Mouse (Mus musculus) megakaryocyte, embryonic 14.5 days (primary cell): ENCODE results near the gene Pth2. TPM values are rescaled to one million over a fixed set of nuclear protein-coding genes. Genes with fewer than 3 reads are reported as not detected.

ENCODE experiments used
- H3K27me3 ChIP-seq: replicated peaks from 2 replicates; pipeline ENCODE3; 2012; ENCODE audit warnings: inconsistent platforms
- H3K36me3 ChIP-seq: replicated peaks from 2 replicates; pipeline ENCODE3; 2012; ENCODE audit warnings: low read length, inconsistent platforms, mixed read lengths
- H3K4me1 ChIP-seq: 2 replicates; pipeline ENCODE4 v1.6.1; 2012; ENCODE audit warnings: inconsistent platforms
- H3K4me3 ChIP-seq: replicated peaks from 2 replicates; pipeline ENCODE3; 2012; ENCODE audit warnings: moderate library complexity, mild to moderate bottlenecking, inconsistent platforms
- H3K9me3 ChIP-seq: 2 replicates; pipeline ENCODE4 v1.6.1; 2012; ENCODE audit warnings: inconsistent platforms
- FLI1 ChIP-seq: IDR thresholded peaks from 2 replicates; pipeline ENCODE4 v1.6.1; 2012; ENCODE audit warnings: low read length, inconsistent platforms, mixed read lengths
- GATA1 ChIP-seq: IDR thresholded peaks from 3 replicates; pipeline ENCODE4 v1.6.1; 2012; ENCODE audit warnings: mixed read lengths, low read length, inconsistent platforms, borderline replicate concordance
- polyA plus RNA-seq: library from polyadenylated mRNA; stranded (reverse); fragments of >175 nt; gene quantifications from 2 replicates; pipeline ENCODE4 v1.2.3, GENCODE M21; 2012; ENCODE audit warnings: low replicate concordance; ENCODE audit not compliant: insufficient read depth

The Pth2 gene
- polyA plus RNA-seq, 1 experiment = not detected

DNA sequence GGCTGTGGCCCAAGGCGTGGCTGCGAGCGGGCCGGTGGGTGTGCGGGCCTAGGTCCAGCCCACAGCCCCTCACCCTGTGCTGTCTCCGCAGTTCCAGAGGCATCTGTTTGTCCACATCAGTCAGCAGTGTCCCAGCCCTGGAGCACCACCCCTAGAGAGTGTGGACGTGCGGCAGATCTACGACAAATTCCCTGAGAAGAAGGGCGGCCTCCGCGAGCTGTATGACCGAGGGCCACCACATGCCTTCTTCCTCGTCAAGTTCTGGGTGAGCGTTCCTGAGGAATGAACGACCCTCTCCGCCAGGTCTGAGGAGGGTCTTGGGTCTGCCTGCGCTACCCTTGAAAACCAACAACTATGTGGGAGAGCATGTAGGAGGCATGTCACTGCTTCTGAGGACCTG lies 47.8 kb downstream of the Pth2 start:
- TF ChIP-seq GATA1 (no peak), FLI1 (no peak)
- Histone ChIP-seq H3K27me3 (peaks cover 32% of the 10 kb centered on the region), H3K9me3 (no peaks in the 10 kb centered on the region), H3K36me3 (peaks cover 24% of the 10 kb centered on the region), H3K4me3 (no peak overlapping the region), H3K4me1 (peaks cover 25% of the 10 kb centered on the region)

DNA sequence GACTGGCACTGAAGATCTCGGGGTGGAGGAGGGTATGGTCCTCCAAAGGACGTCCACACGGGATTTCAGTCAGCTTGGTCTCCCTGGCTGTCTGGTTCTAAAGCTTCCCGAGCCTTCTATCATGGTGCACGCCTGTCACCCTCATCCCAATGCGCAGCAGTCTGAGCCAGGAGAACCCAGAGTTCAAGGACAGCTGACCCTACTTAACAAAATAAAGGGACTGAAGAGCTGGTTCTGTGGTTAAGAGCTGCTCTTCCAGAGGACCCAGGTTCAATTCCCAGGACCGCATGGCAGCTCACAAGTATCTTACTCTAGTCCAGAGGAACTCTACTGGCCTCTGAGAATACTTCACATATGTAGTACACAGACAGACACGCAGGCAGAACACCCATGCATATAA lies 48.3 kb downstream of the Pth2 start:
- Histone ChIP-seq H3K9me3 (no peaks in the 10 kb centered on the region), H3K27me3 (peaks cover 31% of the 10 kb centered on the region), H3K4me3 (no peak overlapping the region), H3K36me3 (peaks cover 29% of the 10 kb centered on the region), H3K4me1 (peaks cover 28% of the 10 kb centered on the region)
- TF ChIP-seq FLI1 (no peak), GATA1 (no peak)

GRCm38 (mm10) chr7:45229459-45230203 lies 48.8 kb downstream of the Pth2 start:
- Histone ChIP-seq H3K27me3 (peaks cover 29% of the 10 kb centered on the region), H3K4me3 (no peak overlapping the region), H3K9me3 (no peaks in the 10 kb centered on the region), H3K36me3 (peaks cover 35% of the 10 kb centered on the region), H3K4me1 (peaks cover 34% of the 10 kb centered on the region)
- TF ChIP-seq FLI1 = no peak
- no peak for TF ChIP-seq GATA1

- H3K4me1 ChIP-seq = peaks cover 49% of the 10 kb centered on the region
- H3K4me3 ChIP-seq = no peak overlapping the region
- H3K36me3 ChIP-seq = peaks cover 50% of the 10 kb centered on the region
- H3K27me3 ChIP-seq = peaks cover 19% of the 10 kb centered on the region
- no peaks in the 10 kb centered on the region for H3K9me3 ChIP-seq
- TF ChIP-seq GATA1 (no peak), FLI1 (no peak)
Observed at GRCm38 (mm10) chr7:45231192-45231591, 50.4 kb downstream of the Pth2 start.

Other genes with a start within 250 kb of the Pth2 start
- gene Tsks, start 237.8 kb upstream of the Pth2 start, polyA plus RNA-seq = 0.62 TPM in 1 of 2 replicates, not detected in the other
- 0.82 TPM in 1 of 2 replicates, not detected in the other for gene Cpt1c, start 206.1 kb upstream of the Pth2 start, polyA plus RNA-seq
- gene Prmt1, start 194.4 kb upstream of the Pth2 start, polyA plus RNA-seq = 7.0 and 74.9 TPM in 2 replicates
- 44.2 and 87.0 TPM in 2 replicates for gene Irf3, start 183.3 kb upstream of the Pth2 start, polyA plus RNA-seq
- gene Bcl2l12, start 182.3 kb upstream of the Pth2 start, polyA plus RNA-seq = 44.7 and 73.7 TPM in 2 replicates
- 219 and 387 TPM in 2 replicates for gene Scaf1, start 164.6 kb upstream of the Pth2 start, polyA plus RNA-seq
- gene Rras, start 163.0 kb upstream of the Pth2 start, polyA plus RNA-seq = 26.5 and 83.1 TPM in 2 replicates
- gene Prr12, start 128.1 kb upstream of the Pth2 start, polyA plus RNA-seq = 63.6 and 73.6 TPM in 2 replicates
- 150 and 186 TPM in 2 replicates for gene Nosip, start 118.6 kb upstream of the Pth2 start, polyA plus RNA-seq
- gene Prrg2, start 118.3 kb upstream of the Pth2 start, polyA plus RNA-seq = 91.5 and 106 TPM in 2 replicates
- 1.7 TPM in 1 of 2 replicates, not detected in the other for gene Rcn3, start 88.8 kb upstream of the Pth2 start, polyA plus RNA-seq
- 28.9 and 70.0 TPM in 2 replicates for gene Fcgrt, start 77.1 kb upstream of the Pth2 start, polyA plus RNA-seq
- gene Rps11, start 56.6 kb upstream of the Pth2 start, polyA plus RNA-seq = 39.7 and 217 TPM in 2 replicates
- gene Rpl13a, start 52.2 kb upstream of the Pth2 start, polyA plus RNA-seq = 3,981 and 5,869 TPM in 2 replicates
- gene Gm45713, start 44.8 kb upstream of the Pth2 start, polyA plus RNA-seq = 2.1 and 9.4 TPM in 2 replicates
- gene Flt3l, start 44.6 kb upstream of the Pth2 start, polyA plus RNA-seq = 78.6 and 81.1 TPM in 2 replicates
- gene Pih1d1, start 26.7 kb upstream of the Pth2 start, polyA plus RNA-seq = 35.3 and 64.9 TPM in 2 replicates
- 56.7 and 76.4 TPM in 2 replicates for gene Aldh16a1, start 26.4 kb upstream of the Pth2 start, polyA plus RNA-seq
- gene Slc17a7, start 17.0 kb upstream of the Pth2 start, polyA plus RNA-seq = 0.06 TPM in 1 of 2 replicates, not detected in the other
- not detected in 2 replicates for gene Gfy, start 1.4 kb upstream of the Pth2 start, polyA plus RNA-seq
- not detected in 2 replicates for gene Ccdc155, start 23.9 kb downstream of the Pth2 start, polyA plus RNA-seq
- gene Dkkl1, start 31.2 kb downstream of the Pth2 start, polyA plus RNA-seq = 0.60 TPM in 1 of 2 replicates, not detected in the other
- not detected in 2 replicates for gene Tead2, start 34.8 kb downstream of the Pth2 start, polyA plus RNA-seq
- 212 and 263 TPM in 2 replicates for gene Cd37, start 58.1 kb downstream of the Pth2 start, polyA plus RNA-seq
- not detected in 2 replicates for gene Slc6a16, start 60.1 kb downstream of the Pth2 start, polyA plus RNA-seq
- not detected in 2 replicates for gene Slc6a21, start 96.5 kb downstream of the Pth2 start, polyA plus RNA-seq
- gene Trpm4, start 152.8 kb downstream of the Pth2 start, polyA plus RNA-seq = 7.6 TPM in 1 of 2 replicates, not detected in the other
- gene Hrc, start 154.3 kb downstream of the Pth2 start, polyA plus RNA-seq = not detected in 2 replicates
- gene Ppfia3, start 186.0 kb downstream of the Pth2 start, polyA plus RNA-seq = 0.79 TPM in 1 of 2 replicates, not detected in the other
- 4.1 TPM in 1 of 2 replicates, not detected in the other for gene Lin7b, start 189.6 kb downstream of the Pth2 start, polyA plus RNA-seq
- 154 and 515 TPM in 2 replicates for gene Snrnp70, start 214.7 kb downstream of the Pth2 start, polyA plus RNA-seq
- gene Kcna7, start 224.7 kb downstream of the Pth2 start, polyA plus RNA-seq = not detected in 2 replicates
- not detected in 2 replicates for gene Ntf5, start 232.7 kb downstream of the Pth2 start, polyA plus RNA-seq
- gene Lhb, start 239.8 kb downstream of the Pth2 start, polyA plus RNA-seq = not detected in 2 replicates